Mouse (Mus musculus) embryonic facial prominence, embryonic 15.5 days (tissue): ENCODE results near the gene Hmx2. TPM values are rescaled to one million over a fixed set of nuclear protein-coding genes. Genes with fewer than 3 reads are reported as not detected.

Source experiments
- ATAC-seq: fragments of 200-750 bp; cut with Nextera tagmentation; 2 replicates; pipeline ENCODE4 v1.8.0; 2017; ENCODE audit warnings: low read depth, moderate TSS enrichment; ENCODE audit not compliant: insufficient number of reproducible peaks, low FRiP score, low TSS enrichment
- H3K27ac ChIP-seq: fragments of 300-500 bp; sonication (generic); replicated peaks from 2 replicates; pipeline ENCODE4 v1.5.1; 2015; ENCODE audit warnings: mild to moderate bottlenecking, inconsistent platforms
- H3K27me3 ChIP-seq: fragments of 300-500 bp; sonication (generic); 2 replicates; pipeline ENCODE4 v1.6.1; 2015; ENCODE audit warnings: inconsistent platforms
- H3K36me3 ChIP-seq: fragments of 300-500 bp; sonication (generic); 2 replicates; pipeline ENCODE4 v1.6.1; 2015; ENCODE audit warnings: mild to moderate bottlenecking, inconsistent platforms
- H3K4me1 ChIP-seq: fragments of 300-500 bp; sonication (generic); 2 replicates; pipeline ENCODE4 v1.6.1; 2015; ENCODE audit warnings: inconsistent platforms
- H3K4me2 ChIP-seq: fragments of 300-500 bp; sonication (generic); replicated peaks from 2 replicates; pipeline ENCODE4 v1.6.1; 2015; ENCODE audit warnings: mild to moderate bottlenecking, inconsistent platforms
- H3K4me3 ChIP-seq: fragments of 300-500 bp; sonication (generic); replicated peaks from 2 replicates; pipeline ENCODE4 v1.5.1; 2015; ENCODE audit warnings: mild to moderate bottlenecking, inconsistent platforms
- H3K9ac ChIP-seq: fragments of 300-500 bp; sonication (generic); 2 replicates; pipeline ENCODE4 v1.6.1; 2015; ENCODE audit warnings: inconsistent platforms
- H3K9me3 ChIP-seq: fragments of 300-500 bp; sonication (generic); replicated peaks from 2 replicates; pipeline ENCODE4 v1.6.1; 2016; ENCODE audit warnings: inconsistent platforms
- WGBS: fragments of 180-500 bp; shearing (Covaris S2); methylation state at CpG from one replicate; pipeline ENCODE4 v1.1.7; 2015; 5-methylcytosine and 5-hydroxymethylcytosine counted together
- polyA plus RNA-seq: library from polyadenylated mRNA; unstranded; fragments of >200 nt; fragmentation: Nextera tagmentation; extraction: Ambion mirVana; gene quantifications from 2 replicates; pipeline ENCODE4 v1.2.1, GENCODE M21; 2015

Hmx2 gene
- polyA plus RNA-seq, 1 experiment from 2014 or later: 0.24 TPM

DNA sequence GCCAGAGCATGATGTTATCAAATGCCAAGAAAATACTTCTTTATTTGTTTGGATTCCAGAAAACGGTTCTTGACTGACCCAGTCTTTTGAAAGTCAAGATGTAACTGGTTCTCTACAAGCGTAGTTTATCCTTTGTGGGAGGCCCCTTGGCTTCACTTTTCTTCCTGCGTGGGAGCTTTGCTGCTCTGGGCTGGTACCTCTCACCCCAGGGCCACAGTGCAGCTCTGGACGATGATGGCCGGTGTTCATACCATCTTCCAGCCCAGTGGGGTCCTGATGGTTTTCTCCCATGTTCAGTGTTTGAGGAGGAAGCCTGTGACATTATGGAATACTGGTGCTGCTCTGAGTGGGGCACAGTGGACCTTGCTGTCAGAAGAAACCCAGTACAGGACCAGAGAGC is 1.1 kb upstream of the Hmx2 start:
- Histone ChIP-seq H3K9ac (no peak overlapping the region), H3K4me1 (peaks cover 21% of the 10 kb centered on the region), H3K27ac (no peak overlapping the region), H3K4me3 (no peak overlapping the region), H3K27me3 (peaks cover 97% of the 10 kb centered on the region), H3K36me3 (no peaks in the 10 kb centered on the region), H3K9me3 (no peaks in the 10 kb centered on the region), H3K4me2 (no peak overlapping the region)
- ATAC-seq: no peak
- WGBS: 7% methylated on average over 5 of the region's 5 CpGs

GRCm38 (mm10) chr7:131551471-131551870 is 2.9 kb downstream of the Hmx2 start:
- WGBS: 3% methylated on average over 4 of the region's 4 CpGs
- H3K27ac ChIP-seq: no peak overlapping the region

DNA sequence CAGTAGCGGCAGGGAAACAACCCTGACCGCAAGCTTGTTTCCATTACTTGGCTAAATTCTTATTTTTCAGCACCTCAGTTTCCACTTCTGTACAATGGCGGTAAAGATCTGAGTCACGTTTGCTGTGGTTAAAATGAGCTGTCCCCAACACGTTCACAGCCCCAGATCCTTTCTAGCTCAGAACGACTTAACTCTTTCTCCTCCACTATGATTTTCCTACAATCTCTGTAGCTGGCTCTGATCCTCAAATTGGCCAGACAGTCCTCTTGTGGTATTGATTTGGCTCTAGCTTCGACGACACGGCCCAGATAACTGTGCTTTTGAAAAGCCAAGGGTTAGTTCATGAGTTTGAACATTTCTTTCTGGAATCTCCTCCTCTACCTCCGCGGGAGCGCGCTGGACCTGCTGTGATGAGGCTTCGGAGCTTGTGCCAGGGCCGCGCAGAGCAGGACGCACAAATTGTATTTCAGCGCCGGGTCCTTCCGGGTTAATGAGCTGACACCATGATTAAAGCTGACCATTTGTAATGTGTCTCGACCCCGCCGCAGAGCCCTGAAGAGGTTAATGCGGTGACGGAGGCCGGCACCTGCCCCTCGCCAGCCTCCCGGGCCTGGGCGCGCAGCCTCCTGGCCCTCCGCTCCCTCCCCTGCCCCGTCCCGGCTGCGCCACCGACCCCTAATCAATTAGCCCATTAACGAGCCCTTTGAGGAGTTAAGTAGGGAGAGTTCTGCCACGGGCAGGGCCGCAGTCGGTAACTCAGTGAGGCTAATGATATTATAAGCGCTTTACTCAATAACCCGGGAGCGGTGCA is 3.6 kb downstream of the Hmx2 start:
- Histone ChIP-seq H3K4me3 (no peak overlapping the region), H3K4me1 (peaks cover 27% of the 10 kb centered on the region), H3K27ac (no peak overlapping the region), H3K4me2 (no peak overlapping the region), H3K36me3 (no peaks in the 10 kb centered on the region), H3K9me3 (no peaks in the 10 kb centered on the region), H3K9ac (no peak overlapping the region), H3K27me3 (peaks cover 99% of the 10 kb centered on the region)
- ATAC-seq: no peak
- WGBS: under 1% methylated on average over 42 of the region's 42 CpGs

More at GRCm38 (mm10) chr7:131551471-131551870, 2.9 kb downstream of the Hmx2 start:
- ATAC-seq: no peak
- peaks cover 99% of the 10 kb centered on the region for H3K27me3 ChIP-seq
- no peaks in the 10 kb centered on the region for H3K36me3 ChIP-seq
- H3K4me1 ChIP-seq: peaks cover 20% of the 10 kb centered on the region
- H3K4me2 ChIP-seq: no peak overlapping the region
- no peaks in the 10 kb centered on the region for H3K9me3 ChIP-seq
- H3K4me3 ChIP-seq: no peak overlapping the region
- no peak overlapping the region for H3K9ac ChIP-seq

- Histone ChIP-seq H3K4me2 (no peak overlapping the region), H3K27me3 (peaks cover 99% of the 10 kb centered on the region), H3K4me3 (no peak overlapping the region), H3K27ac (no peak overlapping the region), H3K9ac (no peak overlapping the region), H3K36me3 (no peaks in the 10 kb centered on the region), H3K9me3 (no peaks in the 10 kb centered on the region), H3K4me1 (peaks cover 28% of the 10 kb centered on the region)
- WGBS: 3% methylated on average over 5 of the region's 5 CpGs
- ATAC-seq: no peak
Measured at GRCm38 (mm10) chr7:131552781-131553180, 4.2 kb downstream of the Hmx2 start.

DNA sequence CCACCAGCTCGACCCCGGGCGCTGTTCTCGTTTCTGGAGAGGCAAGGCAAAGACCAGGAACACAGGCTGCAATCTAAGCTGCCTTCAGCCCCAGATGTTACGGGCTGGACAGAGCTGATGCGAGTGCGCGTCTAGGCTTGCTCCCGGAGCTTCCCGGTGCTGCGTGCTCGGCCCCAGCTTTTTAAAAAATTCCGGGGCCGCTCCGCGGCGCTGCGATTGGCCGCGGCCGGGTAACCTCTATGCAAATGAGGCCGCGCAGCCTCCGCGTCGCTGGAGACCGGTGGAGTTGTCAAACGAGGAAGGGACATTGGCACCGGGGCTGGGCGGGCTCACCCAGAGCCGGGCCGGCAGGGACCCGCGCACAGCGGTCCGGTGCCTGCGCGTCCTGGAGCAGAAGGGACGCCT is 5.2 kb downstream of the Hmx2 start:
- Histone ChIP-seq H3K9me3 (no peaks in the 10 kb centered on the region), H3K9ac (no peak overlapping the region), H3K4me3 (peak overlapping the region; percentile 30), H3K4me2 (peak overlapping the region; percentile 46), H3K36me3 (no peaks in the 10 kb centered on the region), H3K27ac (no peak overlapping the region), H3K4me1 (peaks cover 28% of the 10 kb centered on the region), H3K27me3 (peaks cover 97% of the 10 kb centered on the region)
- no peak; the same call in 1 of the 2 replicates for ATAC-seq
- WGBS: 0% methylated on average over 33 of the region's 39 CpGs

GRCm38 (mm10) chr7:131554341-131555180 is 6.0 kb downstream of the Hmx2 start:
- H3K36me3 ChIP-seq: no peaks in the 10 kb centered on the region
- peaks cover 28% of the 10 kb centered on the region for H3K4me1 ChIP-seq
- ATAC-seq: no peak
- under 1% methylated on average over 45 of the region's 45 CpGs for WGBS
- H3K9ac ChIP-seq: no peak overlapping the region
- peak overlapping the region; percentile 46 for H3K4me2 ChIP-seq
- H3K9me3 ChIP-seq: no peaks in the 10 kb centered on the region
- H3K27ac ChIP-seq: no peak overlapping the region
- peak overlapping the region; percentile 30 for H3K4me3 ChIP-seq
- H3K27me3 ChIP-seq: peaks cover 93% of the 10 kb centered on the region

DNA sequence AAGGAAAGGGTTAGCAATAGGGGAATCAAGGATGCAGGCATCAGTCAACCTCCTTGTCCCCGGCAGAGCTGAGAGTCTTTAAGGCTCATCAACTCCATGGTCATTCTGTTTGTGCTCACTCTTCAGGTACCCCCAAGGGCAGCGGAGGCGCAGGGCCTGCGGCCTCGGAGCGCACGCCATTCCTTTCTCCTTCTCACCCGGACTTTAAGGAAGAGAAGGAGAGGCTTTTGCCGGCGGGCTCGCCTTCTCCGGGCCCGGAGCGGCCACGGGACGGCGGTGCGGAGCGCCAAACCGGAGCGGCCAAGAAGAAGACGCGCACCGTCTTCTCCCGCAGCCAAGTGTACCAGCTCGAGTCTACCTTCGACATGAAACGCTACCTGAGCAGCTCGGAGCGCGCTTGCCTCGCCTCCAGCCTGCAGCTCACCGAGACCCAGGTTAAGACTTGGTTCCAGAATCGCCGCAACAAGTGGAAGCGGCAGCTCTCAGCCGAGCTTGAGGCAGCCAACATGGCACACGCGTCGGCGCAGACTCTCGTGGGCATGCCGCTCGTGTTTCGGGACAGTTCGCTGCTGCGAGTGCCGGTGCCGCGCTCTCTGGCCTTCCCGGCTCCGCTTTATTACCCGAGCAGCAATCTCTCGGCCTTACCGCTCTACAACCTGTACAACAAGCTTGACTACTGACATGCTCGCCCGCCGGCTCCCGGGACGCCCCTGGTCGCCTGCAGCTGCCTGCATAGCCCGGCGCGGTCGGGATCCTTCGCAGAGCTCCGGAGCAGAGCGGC is 6.9 kb downstream of the Hmx2 start:
- no peaks in the 10 kb centered on the region for H3K36me3 ChIP-seq

GRCm38 (mm10) chr7:131556116-131556515 is 7.5 kb downstream of the Hmx2 start:
- Histone ChIP-seq H3K36me3 (no peaks in the 10 kb centered on the region), H3K4me2 (no peak overlapping the region), H3K9ac (no peak overlapping the region), H3K9me3 (no peaks in the 10 kb centered on the region), H3K27ac (no peak overlapping the region), H3K27me3 (peaks cover 78% of the 10 kb centered on the region), H3K4me1 (peaks cover 30% of the 10 kb centered on the region), H3K4me3 (peak overlapping the region; percentile 26; the same call in 1 of the 2 replicates)
- WGBS: 2% methylated on average over 9 of the region's 9 CpGs
- no peak for ATAC-seq

More for the DNA sequence above, 6.9 kb downstream of the Hmx2 start:
- Histone ChIP-seq H3K9ac (no peak overlapping the region), H3K27me3 (peaks cover 85% of the 10 kb centered on the region), H3K9me3 (no peaks in the 10 kb centered on the region), H3K4me3 (peak overlapping the region; percentile 26), H3K27ac (no peak overlapping the region), H3K4me1 (peaks cover 28% of the 10 kb centered on the region), H3K4me2 (peak overlapping the region; percentile 36; the same call in 1 of the 2 replicates)
- no peak for ATAC-seq
- WGBS: under 1% methylated on average over 68 of the region's 68 CpGs

GRCm38 (mm10) chr7:131556541-131557271 is 8.1 kb downstream of the Hmx2 start:
- no peak for ATAC-seq
- H3K9ac ChIP-seq: no peak overlapping the region
- no peaks in the 10 kb centered on the region for H3K9me3 ChIP-seq
- H3K36me3 ChIP-seq: no peaks in the 10 kb centered on the region
- H3K4me3 ChIP-seq: peak overlapping the region; percentile 9; the same call in 1 of the 2 replicates
- peaks cover 33% of the 10 kb centered on the region for H3K4me1 ChIP-seq
- WGBS: 1% methylated on average over 37 of the region's 37 CpGs
- H3K27ac ChIP-seq: no peak overlapping the region
- peak overlapping the region; percentile 15 for H3K4me2 ChIP-seq
- H3K27me3 ChIP-seq: peaks cover 73% of the 10 kb centered on the region

- ATAC-seq: no peak
- WGBS: 37% methylated on average over 2 of the region's 2 CpGs
- H3K4me1 ChIP-seq: peaks cover 39% of the 10 kb centered on the region
- H3K27me3 ChIP-seq: peaks cover 62% of the 10 kb centered on the region
- no peak overlapping the region for H3K4me3 ChIP-seq
- H3K36me3 ChIP-seq: peaks cover 6% of the 10 kb centered on the region
- H3K4me2 ChIP-seq: no peak overlapping the region
- no peak overlapping the region for H3K27ac ChIP-seq
- no peaks in the 10 kb centered on the region for H3K9me3 ChIP-seq
- no peak overlapping the region for H3K9ac ChIP-seq
Measured at GRCm38 (mm10) chr7:131557751-131558150, 9.2 kb downstream of the Hmx2 start.
